ENCODE assay signal across 8 mouse cellular contexts in the genomic region with DNA sequence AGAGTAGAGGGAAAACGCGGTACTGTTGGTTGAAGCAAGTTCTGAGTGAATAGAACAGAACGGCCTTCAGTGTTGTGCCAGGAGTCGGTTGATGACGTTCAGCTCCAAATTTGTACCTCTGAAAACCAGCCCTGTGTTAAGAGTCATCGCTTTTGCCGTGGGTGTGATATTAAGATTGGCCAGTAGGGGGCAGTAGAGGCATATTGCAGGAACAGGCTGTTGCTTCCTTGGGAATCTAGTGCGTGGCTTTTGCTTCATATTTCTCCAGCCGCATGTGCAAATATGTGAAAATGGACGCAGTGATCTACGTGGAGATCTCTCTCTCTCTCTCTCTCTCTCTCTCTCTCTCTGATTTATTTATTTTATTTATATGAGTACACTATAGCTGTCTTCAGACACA. TPM values are rescaled to one million over a fixed set of nuclear protein-coding genes. Genes with fewer than 3 reads are reported as not detected.
A peak's percentile ranks its signal among the peaks of the same experiment; 100 is the strongest.
DNase-seq lines count a peak whose midpoint lies in the region; ATAC-seq and TF ChIP-seq lines count a peak whose summit lies in the region.

No protein-coding gene starts in this region.

- H3K4me3 ChIP-seq in kidney, adult 2 months (ENCODE audit: insufficient read depth, low read depth, low read length): no peak overlapping the region
- H3K4me3 ChIP-seq in kidney, embryonic 14.5 days (ENCODE audit: low read length): no peak overlapping the region
- peak overlapping the region; percentile 8; the same call in 1 of the 2 replicates for H3K4me3 ChIP-seq in hindbrain, embryonic 16.5 days (ENCODE audit: low read length)
- H3K4me3 ChIP-seq in neural tube, embryonic 12.5 days: no peak overlapping the region
- H3K4me3 ChIP-seq in testis, adult 2 months (ENCODE audit: control insufficient read depth, low read depth, low read length): peak overlapping the region; percentile 62

- H3K27ac ChIP-seq in kidney, adult 2 months (ENCODE audit: insufficient read depth, low read depth, low read length): no peak overlapping the region
- H3K27ac ChIP-seq in kidney, embryonic 14.5 days (ENCODE audit: low read depth, low read length): no peak overlapping the region
- no peak overlapping the region for H3K27ac ChIP-seq in hindbrain, embryonic 16.5 days (ENCODE audit: low read depth, low read length)
- H3K27ac ChIP-seq in neural tube, embryonic 12.5 days: no peak overlapping the region
- peak overlapping the region; percentile 66 for H3K27ac ChIP-seq in testis, adult 2 months (ENCODE audit: control insufficient read depth, insufficient read depth, low read depth, low read length)

- intact Hi-C loops in left cerebral cortex, postnatal 4 days (cut with DNase I): loop anchor here (5.0 kb wide), 1 partner anchor 291 kb away; no protein-coding TSS in a partner anchor

- 4% methylated on average over 11 of the region's 11 CpGs for WGBS in kidney, adult 2 months
- WGBS in kidney, embryonic 14.5 days: 6% methylated on average over 11 of the region's 11 CpGs
- WGBS in hindbrain, embryonic 16.5 days: 10% methylated on average over 11 of the region's 11 CpGs
- WGBS in neural tube, embryonic 12.5 days: 15% methylated on average over 11 of the region's 11 CpGs

- no peak for ATAC-seq in kidney, embryonic 14.5 days (ENCODE audit: low FRiP score, low TSS enrichment)
- 0 out of 2 replicates have a peak, but pooled peaks have one; percentile 22 for ATAC-seq in hindbrain, embryonic 16.5 days
- no peak for ATAC-seq in neural tube, embryonic 12.5 days (ENCODE audit: low FRiP score, low read depth)

- no peak overlapping the region for H3K9ac ChIP-seq in kidney, embryonic 14.5 days (ENCODE audit: low read depth, low read length)
- no peak overlapping the region; the same call in 1 of the 2 replicates for H3K9ac ChIP-seq in hindbrain, embryonic 16.5 days (ENCODE audit: low read depth, low read length)
- H3K9ac ChIP-seq in neural tube, embryonic 12.5 days: no peak overlapping the region

- no peaks in the 10 kb centered on the region for H3K27me3 ChIP-seq in kidney, adult 2 months (replicated peaks; ENCODE audit: control insufficient read depth, insufficient read depth, low read length)
- no peaks in the 10 kb centered on the region for H3K27me3 ChIP-seq in kidney, embryonic 14.5 days (ENCODE audit: control insufficient read depth, insufficient read depth, low read length)
- no peaks in the 10 kb centered on the region for H3K27me3 ChIP-seq in hindbrain, embryonic 16.5 days (replicated peaks; ENCODE audit: control insufficient read depth, insufficient read depth, low read length)
- H3K27me3 ChIP-seq in neural tube, embryonic 12.5 days (replicated peaks): no peaks in the 10 kb centered on the region
- no peaks in the 10 kb centered on the region for H3K27me3 ChIP-seq in testis, adult 2 months (ENCODE audit: control insufficient read depth, insufficient read depth, low read length)

- no peak overlapping the region for H3K4me2 ChIP-seq in kidney, embryonic 14.5 days (replicated peaks; ENCODE audit: low read depth, low read length)
- peak overlapping the region; percentile 45 for H3K4me2 ChIP-seq in hindbrain, embryonic 16.5 days (ENCODE audit: low read length)
- 0 out of 2 replicates have a peak overlapping the region, but pooled peaks have one; percentile 5 for H3K4me2 ChIP-seq in neural tube, embryonic 12.5 days (replicated peaks)

- H3K36me3 ChIP-seq in kidney, adult 2 months (ENCODE audit: control insufficient read depth, insufficient read depth, low read length): no peaks in the 10 kb centered on the region
- no peaks in the 10 kb centered on the region for H3K36me3 ChIP-seq in kidney, embryonic 14.5 days (ENCODE audit: control insufficient read depth, insufficient read depth, low read length)
- no peaks in the 10 kb centered on the region for H3K36me3 ChIP-seq in hindbrain, embryonic 16.5 days (ENCODE audit: control insufficient read depth, insufficient read depth, low read length)
- no peaks in the 10 kb centered on the region for H3K36me3 ChIP-seq in neural tube, embryonic 12.5 days
- H3K36me3 ChIP-seq in testis, adult 2 months (ENCODE audit: control insufficient read depth, insufficient read depth, low read length): no peaks in the 10 kb centered on the region

- no peaks in the 10 kb centered on the region for H3K9me3 ChIP-seq in kidney, embryonic 14.5 days (ENCODE audit: control insufficient read depth, low read length)
- H3K9me3 ChIP-seq in hindbrain, embryonic 16.5 days (ENCODE audit: control insufficient read depth, low read length): no peaks in the 10 kb centered on the region
- no peaks in the 10 kb centered on the region for H3K9me3 ChIP-seq in neural tube, embryonic 12.5 days

- H3K4me1 ChIP-seq in kidney, adult 2 months (ENCODE audit: control insufficient read depth, insufficient read depth, low read length): peaks cover 17% of the 10 kb centered on the region; the same call in 1 of the 2 replicates
- peaks cover 12% of the 10 kb centered on the region; the same call in 1 of the 2 replicates for H3K4me1 ChIP-seq in kidney, embryonic 14.5 days (ENCODE audit: control insufficient read depth, insufficient read depth, low read length)
- H3K4me1 ChIP-seq in hindbrain, embryonic 16.5 days (ENCODE audit: control insufficient read depth, insufficient read depth, low read depth, low read length): peaks cover 16% of the 10 kb centered on the region
- H3K4me1 ChIP-seq in neural tube, embryonic 12.5 days: peaks cover 14% of the 10 kb centered on the region
- peaks cover 19% of the 10 kb centered on the region for H3K4me1 ChIP-seq in testis, adult 2 months (ENCODE audit: control insufficient read depth, insufficient read depth, low read length)

- peak; percentile 91 for TF ChIP-seq CTCF in kidney, adult 2 months (conservative IDR thresholded peaks at IDR 0.05; ENCODE audit: insufficient read depth, insufficient read length, low read depth, low read length)
- peak; percentile 63; the same call in 1 of the 2 replicates for TF ChIP-seq CTCF in testis, adult 2 months (IDR thresholded peaks at IDR 0.05; ENCODE audit: control insufficient read depth, insufficient read depth, insufficient replicate concordance, low read depth, low read length)

- TF ChIP-seq POLR2A in kidney, adult 2 months (IDR thresholded peaks at IDR 0.05; ENCODE audit: low read depth, low read length): no peak
- TF ChIP-seq POLR2A in testis, adult 2 months (IDR thresholded peaks at IDR 0.05; ENCODE audit: control insufficient read depth, low read depth, low read length): no peak

- peak; percentile 90 for DNase-seq in kidney, adult 2 months
- peak; percentile 96 for DNase-seq in cerebellum, adult 8-10 months
- DNase-seq in frontal cortex, adult 2 months (ENCODE audit: extremely low spot score in 1 of 2, low spot score in 1 of 2): peak; percentile 91 to 99
- peak; percentile 84 for DNase-seq in left cerebral cortex, postnatal 4 days

RNA-seq across cellular contexts. Expression of gene Dram1, which starts 2.1 kb away (rescaled TPM):
- polyA plus RNA-seq in kidney, adult 2 months (2012; rRNA removed): 16.4 and 18.5 TPM in 2 replicates
- 0.99 and 1.0 TPM in 2 replicates for polyA plus RNA-seq in kidney, embryonic 14.5 days (2014; fragmentation: Nextera tagmentation; extraction: Ambion mirVana)
- 1.4 and 1.7 TPM in 2 replicates for polyA plus RNA-seq in frontal cortex, adult 2 months (2012; rRNA removed)
- 0.45 and 0.64 TPM in 2 replicates for polyA plus RNA-seq in hindbrain, embryonic 16.5 days (2015; fragmentation: Nextera tagmentation; extraction: Ambion mirVana)
- 1 to 10 TPM; 1.6 to 2.1 TPM for total RNA-seq in left cerebral cortex, postnatal 4 days (2021)
- 0.55 and 0.63 TPM in 2 replicates for polyA plus RNA-seq in neural tube, embryonic 12.5 days (2016; fragmentation: Nextera tagmentation; extraction: Ambion mirVana)
- 30.7 and 34.2 TPM in 2 replicates for polyA plus RNA-seq in testis, adult 2 months (2012; rRNA removed)

RNA-seq across cellular contexts. Expression of gene Gnptab, which starts 2.2 kb away (rescaled TPM):
- 12.6 and 12.8 TPM in 2 replicates for polyA plus RNA-seq in kidney, adult 2 months (2012; rRNA removed)
- 6.7 and 17.6 TPM in 2 replicates for polyA plus RNA-seq in kidney, embryonic 14.5 days (2014; fragmentation: Nextera tagmentation; extraction: Ambion mirVana)
- polyA plus RNA-seq in frontal cortex, adult 2 months (2012; rRNA removed): 34.6 and 36.8 TPM in 2 replicates
- 20.2 and 24.0 TPM in 2 replicates for polyA plus RNA-seq in hindbrain, embryonic 16.5 days (2015; fragmentation: Nextera tagmentation; extraction: Ambion mirVana)
- 10 to 100 TPM; 95.3 to 97.6 TPM for total RNA-seq in left cerebral cortex, postnatal 4 days (2021)
- 14.4 and 14.5 TPM in 2 replicates for polyA plus RNA-seq in neural tube, embryonic 12.5 days (2016; fragmentation: Nextera tagmentation; extraction: Ambion mirVana)
- polyA plus RNA-seq in testis, adult 2 months (2012; rRNA removed): 8.1 and 10.0 TPM in 2 replicates

Comparison
In these comparisons a context has a peak if more than half of its experiments do, and no peak if none do; other contexts are left out.
1. H3K4me3 ChIP-seq: peak in hindbrain, embryonic 16.5 days (single experiment) and testis, adult 2 months (single experiment); none in kidney, adult 2 months (single experiment), kidney, embryonic 14.5 days (single experiment) and neural tube, embryonic 12.5 days (single experiment).
2. Peak in every context shown above with its lines, with median percentiles within 50 percentile points of each other: DNase-seq.